Mouse (Mus musculus): ENCODE data around the gene Igbp1b.

DNA sequence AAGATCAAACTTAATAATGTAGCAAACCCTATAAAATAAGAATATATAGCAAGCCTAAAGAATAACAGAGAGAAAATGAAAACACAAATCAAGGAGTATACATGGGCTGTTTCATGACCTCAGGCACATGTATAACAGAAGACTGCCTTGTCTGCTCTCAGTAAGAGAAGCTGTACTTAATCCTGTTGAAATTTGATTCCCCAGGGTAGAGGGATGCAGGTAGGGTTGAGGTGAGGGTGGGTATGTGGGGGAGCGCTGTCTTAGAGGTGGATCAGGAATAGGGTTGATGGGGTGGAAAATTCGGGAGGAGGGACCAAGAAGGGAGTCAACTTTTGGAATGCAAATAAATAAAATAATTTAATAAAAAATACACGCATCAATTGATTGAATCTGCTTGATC is 7.1 kb upstream of the Igbp1b start:
- TF ChIP-seq POLR2A (IDR thresholded peaks at IDR 0.05; ENCODE audit: low read depth, low read length), result no peak
- TF ChIP-seq CTCF (IDR thresholded peaks at IDR 0.05; ENCODE audit: extremely low read depth, insufficient read depth, insufficient read length, insufficient replicate concordance), result no peak
